Mouse (Mus musculus): ENCODE results near the gene Ptges3l.
"Not testable (repeated sequence)": the region's sequence is repeated elsewhere in the genome, so short reads cannot be mapped to it uniquely, and the experiment has no call there.

Gene Ptges3l

GRCm38 (mm10) chr11:101419610-101420009, 5.5 kb downstream of the Ptges3l start:
- no peak for DNase-seq (ENCODE audit: low spot score)

- DNase-seq (ENCODE audit: low spot score) = no peak
Measured at GRCm38 (mm10) chr11:101418991-101419390, 6.1 kb downstream of the Ptges3l start.

GRCm38 (mm10) chr11:101417101-101417855, 7.9 kb downstream of the Ptges3l start, which contains the start of gene Aarsd1:
Gene Aarsd1 (minus strand): TSS chr11:101417615.
- DNase-seq (ENCODE audit: low spot score) = peak; percentile 76

GRCm38 (mm10) chr11:101416433-101417100, 8.6 kb downstream of the Ptges3l start:
- no peak for DNase-seq (ENCODE audit: low spot score)

GRCm38 (mm10) chr11:101415306-101415705, 9.8 kb downstream of the Ptges3l start:
- no peak for DNase-seq (ENCODE audit: low spot score)

GRCm38 (mm10) chr11:101395110-101395509, 30.0 kb downstream of the Ptges3l start:
- DNase-seq (ENCODE audit: low spot score) = no peak

- DNase-seq (ENCODE audit: low spot score) = no peak
Measured at GRCm38 (mm10) chr11:101381817-101382216, 43.3 kb downstream of the Ptges3l start.

- DNase-seq (ENCODE audit: low spot score) = no peak
Measured at GRCm38 (mm10) chr11:101378926-101379325, 46.2 kb downstream of the Ptges3l start.

GRCm38 (mm10) chr11:101378196-101378595, 46.9 kb downstream of the Ptges3l start:
- not testable (repeated sequence) for DNase-seq (ENCODE audit: low spot score)

GRCm38 (mm10) chr11:101374421-101374938, 50.7 kb downstream of the Ptges3l start:
- no peak for DNase-seq (ENCODE audit: low spot score)

- DNase-seq (ENCODE audit: low spot score) = no peak
Measured at GRCm38 (mm10) chr11:101370141-101370540, 55.0 kb downstream of the Ptges3l start.
